In the genomic region with DNA sequence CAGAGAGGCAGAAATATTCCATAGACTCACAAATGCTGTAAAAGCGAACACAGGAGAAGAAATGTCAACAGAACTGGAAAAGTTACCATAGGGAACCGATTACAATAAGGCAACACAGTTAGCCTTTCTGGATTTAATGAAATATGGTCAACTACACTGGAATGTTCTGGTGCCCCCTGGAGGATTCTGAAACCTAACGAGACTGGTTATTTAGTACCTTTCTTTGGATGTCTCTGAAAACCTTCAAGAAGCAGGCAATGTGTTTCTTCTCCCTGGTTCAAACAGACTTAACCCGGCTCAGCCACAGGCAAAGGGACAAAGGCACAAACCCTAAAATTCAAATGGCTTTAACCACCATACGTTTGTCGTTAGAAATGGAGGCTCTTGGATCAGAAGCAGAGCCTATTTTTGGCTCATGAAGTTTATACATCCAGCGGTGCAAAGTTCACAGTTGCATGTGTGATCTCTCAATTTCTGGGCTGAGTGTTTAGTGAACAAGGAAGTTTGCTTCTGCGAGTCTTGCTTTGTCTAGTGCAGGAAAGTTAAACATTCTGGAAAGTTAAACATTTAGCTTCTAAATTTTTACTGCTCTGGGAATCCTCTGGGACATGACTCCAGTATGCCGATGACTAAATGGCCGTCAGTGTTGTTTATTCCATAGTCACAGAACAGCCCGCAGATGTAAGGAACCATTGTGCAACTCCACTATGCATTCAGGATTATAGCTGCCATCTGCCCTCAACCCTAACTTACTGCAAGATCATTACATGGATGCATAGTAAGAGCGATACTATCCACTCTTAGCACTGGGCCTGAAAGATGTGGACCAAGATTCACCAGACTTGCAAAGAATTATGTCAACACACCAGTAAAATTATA, we compare ENCODE assay signal across 9 mouse cellular contexts.
A peak's percentile ranks its signal among the peaks of the same experiment; 100 is the strongest.
DNase-seq lines count a peak whose midpoint lies in the region; ATAC-seq lines count a peak whose summit lies in the region.
"Had no signal": no experiment of that assay in that cellular context is flagged by ENCODE, and none has a peak within 500 bp of the region (broad histone marks: within the 10 kb centered on the region; RNA-seq: fewer than 3 reads in every experiment).

No protein-coding gene starts in this region.

- H3K9me3 ChIP-seq in hindbrain, embryonic 11.5 days (ENCODE audit: control insufficient read depth, low read length), result no peaks in the 10 kb centered on the region
- no peaks in the 10 kb centered on the region for H3K9me3 ChIP-seq in hindbrain, embryonic 16.5 days (ENCODE audit: control insufficient read depth, low read length)
- H3K9me3 ChIP-seq in limb, embryonic 13.5 days, result no peaks in the 10 kb centered on the region
- no peaks in the 10 kb centered on the region for H3K9me3 ChIP-seq in stomach, embryonic 14.5 days (ENCODE audit: control insufficient read depth, low read depth, low read length)
- H3K9me3 ChIP-seq: heart, embryonic 13.5 days had no signal

- 73% methylated on average over 12 of the region's 12 CpGs for WGBS in hindbrain, embryonic 11.5 days
- WGBS in hindbrain, embryonic 16.5 days, result 73% methylated on average over 12 of the region's 12 CpGs
- WGBS in limb, embryonic 13.5 days, result 30% methylated on average over 12 of the region's 12 CpGs
- WGBS in stomach, embryonic 14.5 days, result 27% methylated on average over 12 of the region's 12 CpGs

- peaks cover 3% of the 10 kb centered on the region; the same call in 1 of the 2 replicates for H3K4me1 ChIP-seq in hindbrain, embryonic 11.5 days (replicated peaks; ENCODE audit: control insufficient read depth, insufficient read depth, low read length)
- no peaks in the 10 kb centered on the region for H3K4me1 ChIP-seq in hindbrain, embryonic 16.5 days (ENCODE audit: control insufficient read depth, insufficient read depth, low read depth, low read length)
- H3K4me1 ChIP-seq in limb, embryonic 13.5 days, result peaks cover 35% of the 10 kb centered on the region
- H3K4me1 ChIP-seq in stomach, embryonic 14.5 days (ENCODE audit: control insufficient read depth, insufficient read depth, low read length), result peaks cover 17% of the 10 kb centered on the region

- no peak overlapping the region for H3K4me3 ChIP-seq in hindbrain, embryonic 11.5 days (ENCODE audit: low read depth, low read length)
- no peak overlapping the region for H3K4me3 ChIP-seq in hindbrain, embryonic 16.5 days (ENCODE audit: low read length)
- H3K4me3 ChIP-seq in limb, embryonic 13.5 days, result no peak overlapping the region
- no peak overlapping the region for H3K4me3 ChIP-seq in stomach, embryonic 14.5 days (ENCODE audit: low read depth, low read length)
- H3K4me3 ChIP-seq: heart, embryonic 13.5 days had no signal

- no peak overlapping the region for H3K9ac ChIP-seq in hindbrain, embryonic 11.5 days (ENCODE audit: low read depth, low read length)
- no peak overlapping the region for H3K9ac ChIP-seq in hindbrain, embryonic 16.5 days (ENCODE audit: low read depth, low read length)
- no peak overlapping the region for H3K9ac ChIP-seq in limb, embryonic 13.5 days
- H3K9ac ChIP-seq in stomach, embryonic 14.5 days (replicated peaks; ENCODE audit: low read depth, low read length), result no peak overlapping the region

- H3K4me2 ChIP-seq in hindbrain, embryonic 11.5 days (replicated peaks; ENCODE audit: low read depth, low read length), result no peak overlapping the region
- H3K4me2 ChIP-seq in hindbrain, embryonic 16.5 days (ENCODE audit: low read length), result no peak overlapping the region
- 0 out of 2 replicates have a peak overlapping the region, but pooled peaks have one; percentile 5 for H3K4me2 ChIP-seq in limb, embryonic 13.5 days (replicated peaks)
- H3K4me2 ChIP-seq in stomach, embryonic 14.5 days (replicated peaks; ENCODE audit: low read depth, low read length), result no peak overlapping the region
- H3K4me2 ChIP-seq: heart, embryonic 13.5 days had no signal

- no peak overlapping the region; the same call in 1 of the 2 replicates for H3K27ac ChIP-seq in hindbrain, embryonic 11.5 days (ENCODE audit: low read depth, low read length)
- no peak overlapping the region for H3K27ac ChIP-seq in hindbrain, embryonic 16.5 days (ENCODE audit: low read depth, low read length)
- peak overlapping the region; percentile 87 for H3K27ac ChIP-seq in limb, embryonic 13.5 days
- peak overlapping the region; percentile 90 for H3K27ac ChIP-seq in stomach, embryonic 14.5 days (ENCODE audit: low read length)
- H3K27ac ChIP-seq: heart, embryonic 13.5 days had no signal

- no peak for ATAC-seq in hindbrain, embryonic 11.5 days (ENCODE audit: low FRiP score)
- ATAC-seq in hindbrain, embryonic 16.5 days, result no peak
- ATAC-seq in inflammation-experienced regulatory T-cells, adult 6 months, result peak; percentile 82
- peak; percentile 45; the same call in 1 of the 2 replicates for ATAC-seq in limb, embryonic 13.5 days (ENCODE audit: low FRiP score, low read depth)
- ATAC-seq in stomach, embryonic 14.5 days (ENCODE audit: insufficient number of reproducible peaks, insufficient read depth, low FRiP score, low read depth), result peak; percentile 82

- no peaks in the 10 kb centered on the region for H3K27me3 ChIP-seq in hindbrain, embryonic 11.5 days (ENCODE audit: control insufficient read depth, insufficient read depth, low read length)
- H3K27me3 ChIP-seq in hindbrain, embryonic 16.5 days (replicated peaks; ENCODE audit: control insufficient read depth, insufficient read depth, low read length), result no peaks in the 10 kb centered on the region
- H3K27me3 ChIP-seq in limb, embryonic 13.5 days, result no peaks in the 10 kb centered on the region
- H3K27me3 ChIP-seq in stomach, embryonic 14.5 days (ENCODE audit: control insufficient read depth, insufficient read depth, low read length), result no peaks in the 10 kb centered on the region
- H3K27me3 ChIP-seq: heart, embryonic 13.5 days had no signal

- H3K36me3 ChIP-seq in hindbrain, embryonic 11.5 days (ENCODE audit: control insufficient read depth, insufficient read depth, low read length), result no peaks in the 10 kb centered on the region
- no peaks in the 10 kb centered on the region for H3K36me3 ChIP-seq in hindbrain, embryonic 16.5 days (ENCODE audit: control insufficient read depth, insufficient read depth, low read length)
- no peaks in the 10 kb centered on the region for H3K36me3 ChIP-seq in limb, embryonic 13.5 days
- no peaks in the 10 kb centered on the region for H3K36me3 ChIP-seq in stomach, embryonic 14.5 days (ENCODE audit: control insufficient read depth, insufficient read depth, low read length)
- H3K36me3 ChIP-seq: heart, embryonic 13.5 days had no signal

- peak; percentile 29 for DNase-seq in hindbrain, embryonic 11.5 days (ENCODE audit: low spot score)
- DNase-seq in CD8-positive naive resting alpha-beta T cell, adult 2 months (ENCODE audit: low read depth in 2 of 2, low spot score in 2 of 2), result peak; percentile 2 to 14
- DNase-seq in embryo, embryonic 10.5 days (ENCODE audit: low spot score), result peak; percentile 63
- no peak for DNase-seq in frontal cortex, postnatal 14 days (ENCODE audit: low spot score in 2 of 2)

Comparison
In these comparisons a context has a peak if more than half of its experiments do, and no peak if none do; other contexts are left out.
1. ATAC-seq: peak in inflammation-experienced regulatory T-cells, adult 6 months (single experiment), limb, embryonic 13.5 days (single experiment) and stomach, embryonic 14.5 days (single experiment); none in hindbrain, embryonic 11.5 days (single experiment) and hindbrain, embryonic 16.5 days (single experiment).
2. DNase-seq: peak in hindbrain, embryonic 11.5 days (single experiment), CD8-positive naive resting alpha-beta T cell, adult 2 months (2 of 2) and embryo, embryonic 10.5 days (single experiment); none in frontal cortex, postnatal 14 days (0 of 2).
3. H3K27ac ChIP-seq: peak in limb, embryonic 13.5 days (single experiment) and stomach, embryonic 14.5 days (single experiment); none in hindbrain, embryonic 11.5 days (single experiment) and hindbrain, embryonic 16.5 days (single experiment).